Comparison of ENCODE assay signal across 8 mouse cellular contexts in genomic region chr11:100397600-100398389, GRCm38 (mm10). TPM values are rescaled to one million over a fixed set of nuclear protein-coding genes. Genes with fewer than 3 reads are reported as not detected.
A peak's percentile ranks its signal among the peaks of the same experiment; 100 is the strongest.
DNase-seq lines count a peak whose midpoint lies in the region; ATAC-seq and TF ChIP-seq lines count a peak whose summit lies in the region.

Gene Jup (minus strand): TSS chr11:100397763.

- peaks cover 26% of the 10 kb centered on the region for H3K4me1 ChIP-seq in erythroblast, embryonic 14.5 days (ENCODE audit: control insufficient read depth)
- H3K4me1 ChIP-seq in heart, embryonic 11.5 days (ENCODE audit: control insufficient read depth, insufficient read depth, low read length), result peaks cover 55% of the 10 kb centered on the region
- peaks cover 49% of the 10 kb centered on the region for H3K4me1 ChIP-seq in kidney, embryonic 16.5 days (ENCODE audit: insufficient read depth, low read length)
- H3K4me1 ChIP-seq in liver, adult 2 months (ENCODE audit: control insufficient read depth, insufficient read depth, low read length), result peaks cover 28% of the 10 kb centered on the region

- peak within 1 kb of the TSS; percentile 57 for H3K4me3 ChIP-seq in erythroblast, embryonic 14.5 days (replicated peaks)
- H3K4me3 ChIP-seq in heart, embryonic 11.5 days (ENCODE audit: low read depth, low read length), result peak within 1 kb of the TSS; percentile 73
- peak within 1 kb of the TSS; percentile 86 for H3K4me3 ChIP-seq in kidney, embryonic 16.5 days (ENCODE audit: low read length)
- H3K4me3 ChIP-seq in liver, adult 2 months (ENCODE audit: insufficient read depth, low read depth, low read length), result peak within 1 kb of the TSS; percentile 81
- peak within 1 kb of the TSS; percentile 77 for H3K4me3 ChIP-seq in myocyte

- no peaks in the 10 kb centered on the region for H3K9me3 ChIP-seq in erythroblast, embryonic 14.5 days (ENCODE audit: control insufficient read depth, low read length)
- no peaks in the 10 kb centered on the region for H3K9me3 ChIP-seq in heart, embryonic 11.5 days (replicated peaks; ENCODE audit: control insufficient read depth, low read length)
- H3K9me3 ChIP-seq in kidney, embryonic 16.5 days (ENCODE audit: low read length), result no peaks in the 10 kb centered on the region

- peak; percentile 89 for TF ChIP-seq POLR2A in brain, embryonic 14.5 days (IDR thresholded peaks at IDR 0.05; ENCODE audit: borderline replicate concordance, extremely low read depth, insufficient read depth, insufficient read length, poor library complexity, severe bottlenecking)
- peak; percentile 97 for TF ChIP-seq POLR2A in liver, adult 2 months (IDR thresholded peaks at IDR 0.05; ENCODE audit: extremely low read depth, insufficient read depth, low read length)
- TF ChIP-seq POLR2A in myocyte (IDR thresholded peaks at IDR 0.05; ENCODE audit: insufficient read length, low read depth), result peak; percentile 99

- peak within 1 kb of the TSS; percentile 82 for H3K9ac ChIP-seq in heart, embryonic 11.5 days (ENCODE audit: low read depth, low read length)
- peak within 1 kb of the TSS; percentile 93 for H3K9ac ChIP-seq in kidney, embryonic 16.5 days (replicated peaks; ENCODE audit: low read length)
- peak within 1 kb of the TSS; percentile 91 for H3K9ac ChIP-seq in liver, adult 2 months (ENCODE audit: low read depth, low read length)

- peak within 1 kb of the TSS; percentile 16 for H3ac ChIP-seq in myocyte (ENCODE audit: control insufficient read depth, insufficient read length)

- H3K79me2 ChIP-seq in liver, adult 2 months (ENCODE audit: control insufficient read depth, insufficient read depth, low read length), result peaks cover 20% of the 10 kb centered on the region; the same call in 1 of the 2 replicates
- H3K79me2 ChIP-seq in myocyte (ENCODE audit: control insufficient read depth, insufficient read depth), result peaks cover 44% of the 10 kb centered on the region

- WGBS in heart, embryonic 11.5 days (ENCODE audit: insufficient replicate concordance), result under 1% methylated on average over 37 of the region's 37 CpGs
- 1% methylated on average over 37 of the region's 37 CpGs for WGBS in kidney, embryonic 16.5 days
- WGBS in liver, adult 2 months, result 1% methylated on average over 37 of the region's 37 CpGs

- no peak for TF ChIP-seq CTCF in brain, embryonic 14.5 days (IDR thresholded peaks at IDR 0.05; ENCODE audit: borderline replicate concordance, extremely low read depth, insufficient read depth, insufficient read length)
- no peak for TF ChIP-seq CTCF in liver, adult 2 months (IDR thresholded peaks at IDR 0.05; ENCODE audit: low read depth, low read length)

- peak within 1 kb of the TSS; percentile 84 for H3K27ac ChIP-seq in heart, embryonic 11.5 days (ENCODE audit: low read depth, low read length)
- H3K27ac ChIP-seq in kidney, embryonic 16.5 days (ENCODE audit: low read length), result peak within 1 kb of the TSS; percentile 94
- H3K27ac ChIP-seq in liver, adult 2 months (replicated peaks; ENCODE audit: insufficient read depth, low read depth, low read length), result peak within 1 kb of the TSS; percentile 91

- H3K4me2 ChIP-seq in heart, embryonic 11.5 days, result peak within 1 kb of the TSS; percentile 81
- H3K4me2 ChIP-seq in kidney, embryonic 16.5 days (replicated peaks; ENCODE audit: low read depth, low read length), result peak within 1 kb of the TSS; percentile 75
- H3K4me2 ChIP-seq in myocyte (ENCODE audit: low read depth), result peak within 1 kb of the TSS; percentile 78

- DNase-seq in B cell, adult 2 months, result peak; percentile 97 to 98
- DNase-seq in brain, embryonic 14.5 days (ENCODE audit: low read depth), result peak; percentile 99
- peak; percentile 95 for DNase-seq in liver, adult 2 months (ENCODE audit: extremely low read depth, low read depth, low spot score)
- peak; percentile 93 for DNase-seq in splenic B cell, adult 2 months (ENCODE audit: low read depth, low spot score)

- ATAC-seq in heart, embryonic 11.5 days (replicated peaks; ENCODE audit: insufficient number of reproducible peaks, low FRiP score, low TSS enrichment), result peak; percentile 94
- ATAC-seq in kidney, embryonic 16.5 days (ENCODE audit: low FRiP score, low TSS enrichment), result peak; percentile 98

- no peaks in the 10 kb centered on the region for H3K36me3 ChIP-seq in erythroblast, embryonic 14.5 days (ENCODE audit: control insufficient read depth)
- no peaks in the 10 kb centered on the region for H3K36me3 ChIP-seq in heart, embryonic 11.5 days (ENCODE audit: control insufficient read depth, insufficient read depth, low read length)
- H3K36me3 ChIP-seq in kidney, embryonic 16.5 days (ENCODE audit: insufficient read depth, low read length), result no peaks in the 10 kb centered on the region
- no peaks in the 10 kb centered on the region for H3K36me3 ChIP-seq in liver, adult 2 months (ENCODE audit: control insufficient read depth, insufficient read depth, low read length)
- H3K36me3 ChIP-seq in myocyte (ENCODE audit: control insufficient read depth, insufficient read depth), result no peaks in the 10 kb centered on the region
- no peaks in the 10 kb centered on the region for H3K36me3 ChIP-seq in splenic B cell, adult 2 months (ENCODE audit: control insufficient read depth, insufficient read depth, low read length, poor library complexity, severe bottlenecking)

- peaks cover 48% of the 10 kb centered on the region for H3K27me3 ChIP-seq in erythroblast, embryonic 14.5 days (ENCODE audit: control insufficient read depth)
- H3K27me3 ChIP-seq in heart, embryonic 11.5 days (ENCODE audit: control insufficient read depth, insufficient read depth, low read length), result no peaks in the 10 kb centered on the region
- H3K27me3 ChIP-seq in kidney, embryonic 16.5 days (ENCODE audit: insufficient read depth, low read length), result no peaks in the 10 kb centered on the region
- H3K27me3 ChIP-seq in liver, adult 2 months (ENCODE audit: control insufficient read depth, insufficient read depth, low read length), result no peaks in the 10 kb centered on the region
- no peaks in the 10 kb centered on the region for H3K27me3 ChIP-seq in myocyte (ENCODE audit: control insufficient read depth, insufficient read depth, insufficient read length)
- no peaks in the 10 kb centered on the region; the same call in 1 of the 2 replicates for H3K27me3 ChIP-seq in splenic B cell, adult 2 months (ENCODE audit: control insufficient read depth, insufficient read depth, low read length, poor library complexity, severe bottlenecking)

TF ChIP-seq in myocyte, 11 proteins besides CTCF, POLR2A, EP300 and RAD21:
- TF ChIP-seq POLR2AphosphoS2 (IDR thresholded peaks at IDR 0.05; ENCODE audit: insufficient read length, low read depth) (peak; percentile 98), E2F4 (IDR thresholded peaks at IDR 0.05; ENCODE audit: insufficient read depth) (no peak), MYOG (IDR thresholded peaks at IDR 0.05; ENCODE audit: control insufficient read depth in 1 of 3, insufficient read depth in 1 of 3, insufficient read length in 2 of 3, low read depth in 2 of 3) (peak in 2 of 3 experiments; percentile 19 to 20)

RNA-seq across cellular contexts. Expression of gene Jup, which starts in this region (rescaled TPM):
- polyA plus RNA-seq in brain, embryonic 14.5 days (2012; rRNA removed), result 69.6 and 94.2 TPM in 2 replicates
- polyA plus RNA-seq in erythroblast, embryonic 14.5 days (2012), result 0.29 and 0.56 TPM in 2 replicates
- polyA plus RNA-seq in heart, embryonic 11.5 days (2014; fragmentation: Nextera tagmentation; extraction: Ambion mirVana), result 72.2 and 80.6 TPM in 2 replicates
- 153 and 154 TPM in 2 replicates for polyA plus RNA-seq in kidney, embryonic 16.5 days (2015; fragmentation: Nextera tagmentation; extraction: Ambion mirVana)
- 18.3 and 27.5 TPM in 2 replicates for total RNA-seq in liver, adult 2 months (2014; rRNA removed)
- 69.5 and 86.0 TPM in 2 replicates for polyA plus RNA-seq in liver, adult 2 months (2012; rRNA removed)
- 161 TPM for polyA plus RNA-seq in myocyte (2012; fragmentation: generic; extraction: Trizol)

Comparison
In these comparisons a context has a peak if more than half of its experiments do, and no peak if none do; other contexts are left out.
1. Peak in every context shown above with its lines: DNase-seq, ATAC-seq, H3K4me3 ChIP-seq and H3K27ac ChIP-seq.
2. RNA of gene Jup (polyA plus RNA-seq): 161 TPM in myocyte (single experiment), 153 to 154 TPM in kidney, embryonic 16.5 days, 69.6 to 94.2 TPM in brain, embryonic 14.5 days, 72.2 to 80.6 TPM in heart, embryonic 11.5 days and 69.5 to 86.0 TPM in liver, adult 2 months; 0.29 to 0.56 TPM in erythroblast, embryonic 14.5 days; every median in the first group is over 10 times any median in the second.